Mouse (Mus musculus): Measurements from ENCODE around the gene Rrp12. TPM values are rescaled to one million over a fixed set of nuclear protein-coding genes. Genes with fewer than 3 reads are reported as not detected.
"Not testable (repeated sequence)": the region's sequence is repeated elsewhere in the genome, so short reads cannot be mapped to it uniquely, and the experiment has no call there.

Rrp12 gene
- polyA plus RNA-seq, 1 experiment, result 14.4 TPM

DNA sequence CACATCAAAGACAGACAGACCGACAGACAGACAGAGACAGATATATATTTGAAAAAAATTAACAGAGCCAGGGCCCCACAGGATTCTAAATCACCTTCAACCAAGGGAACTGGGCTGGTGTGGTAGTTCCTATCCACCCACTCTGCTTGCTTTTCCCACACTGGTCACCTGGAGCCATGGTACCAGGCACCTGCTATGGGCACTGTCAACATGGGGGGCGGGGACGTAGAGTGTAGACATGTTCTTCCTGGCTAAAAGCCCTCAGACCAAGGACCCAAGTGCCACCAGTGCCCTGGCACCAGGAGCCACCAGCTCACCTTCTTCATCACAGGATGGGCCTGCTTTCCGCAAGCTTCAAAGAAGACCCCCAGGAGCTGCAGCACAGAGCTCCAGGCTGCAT is 14.1 kb downstream of the Rrp12 start:
- Histone ChIP-seq H3K9me3 (no peaks in the 10 kb centered on the region), H3K36me3 (replicated peaks; ENCODE audit: low read length) (peaks cover 96% of the 10 kb centered on the region), H3K4me1 (peaks cover 6% of the 10 kb centered on the region), H3K4me3 (replicated peaks) (no peak overlapping the region), H3K27me3 (replicated peaks) (no peaks in the 10 kb centered on the region)
- TF ChIP-seq GATA1 (IDR thresholded peaks at IDR 0.05; ENCODE audit: borderline replicate concordance, low read length), result no peak
- no peak for TF ChIP-seq FLI1 (IDR thresholded peaks at IDR 0.05; ENCODE audit: low read length)

DNA sequence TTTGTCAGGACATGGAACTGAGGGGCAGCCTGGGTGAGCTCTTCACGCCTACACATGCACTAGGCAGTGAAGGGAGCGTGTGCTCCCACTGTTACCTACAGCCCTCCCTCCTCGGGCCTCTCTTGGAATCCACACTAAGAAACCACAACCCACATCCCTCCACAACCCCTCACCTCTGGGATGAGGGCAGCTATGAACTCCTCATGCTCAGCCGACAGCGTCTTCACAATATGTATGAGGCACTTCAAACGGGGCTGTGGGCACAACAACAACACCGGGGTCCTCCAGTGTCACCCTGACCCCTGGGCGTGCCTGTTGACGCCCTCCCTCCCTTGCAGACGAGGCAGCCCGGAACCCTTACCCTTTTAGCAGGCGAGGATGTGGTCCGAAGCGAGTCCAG is 21.6 kb downstream of the Rrp12 start:
- H3K9me3 ChIP-seq, result no peaks in the 10 kb centered on the region
- peaks cover 91% of the 10 kb centered on the region for H3K36me3 ChIP-seq (replicated peaks; ENCODE audit: low read length)
- no peak for TF ChIP-seq GATA1 (IDR thresholded peaks at IDR 0.05; ENCODE audit: borderline replicate concordance, low read length)
- no peak for TF ChIP-seq FLI1 (IDR thresholded peaks at IDR 0.05; ENCODE audit: low read length)
- peaks cover 23% of the 10 kb centered on the region for H3K4me1 ChIP-seq
- no peak overlapping the region for H3K4me3 ChIP-seq (replicated peaks)
- H3K27me3 ChIP-seq (replicated peaks), result no peaks in the 10 kb centered on the region

DNA sequence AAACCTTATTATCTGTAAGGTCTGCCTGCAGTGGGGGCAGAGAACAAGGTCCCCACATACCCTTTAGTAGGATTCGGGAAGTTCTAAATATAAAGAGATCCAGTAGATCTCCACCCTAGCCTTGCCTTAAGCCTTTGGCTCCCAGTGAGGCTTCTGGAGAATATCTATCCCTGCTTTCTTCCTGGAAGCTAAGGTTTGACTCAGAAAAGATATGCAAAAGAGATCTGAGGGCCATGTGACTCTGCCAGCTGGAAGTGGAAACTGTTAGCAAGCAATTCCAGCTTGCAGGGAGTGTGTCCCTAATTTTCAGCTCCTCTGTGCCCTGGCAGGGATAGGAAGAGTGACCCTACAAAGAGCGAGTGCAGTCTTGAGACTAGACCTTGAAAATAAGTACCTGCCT is 23.7 kb downstream of the Rrp12 start:
- no peaks in the 10 kb centered on the region for H3K9me3 ChIP-seq
- H3K4me3 ChIP-seq (replicated peaks), result no peak overlapping the region

DNA sequence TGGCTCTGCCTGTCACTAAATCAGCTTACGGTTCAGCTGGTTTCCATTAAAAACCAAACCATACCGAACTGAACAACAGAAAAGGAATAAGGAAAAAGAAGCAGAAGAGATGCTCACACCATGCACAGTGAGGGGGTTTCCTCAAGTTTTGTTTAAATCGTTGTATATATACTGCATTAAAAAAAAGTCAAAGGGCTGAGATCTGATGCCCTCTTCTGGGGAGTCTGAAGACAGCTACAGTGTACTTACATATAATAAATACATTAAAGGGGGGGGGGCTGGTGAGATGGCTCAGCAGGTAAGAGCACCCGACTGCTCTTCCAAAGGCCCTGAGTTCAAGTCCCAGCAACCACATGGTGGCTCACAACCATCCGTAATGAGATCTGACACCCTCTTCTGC is 26.0 kb downstream of the Rrp12 start:
- Histone ChIP-seq H3K36me3 (replicated peaks; ENCODE audit: low read length) (peaks cover 93% of the 10 kb centered on the region), H3K4me1 (peaks cover 20% of the 10 kb centered on the region)
- not testable (repeated sequence) for H3K4me3 ChIP-seq (replicated peaks); H3K27me3 ChIP-seq (replicated peaks); H3K9me3 ChIP-seq

More for the DNA sequence above, 23.7 kb downstream of the Rrp12 start:
- no peak for TF ChIP-seq GATA1 (IDR thresholded peaks at IDR 0.05; ENCODE audit: borderline replicate concordance, low read length)
- Histone ChIP-seq H3K4me1 (peaks cover 23% of the 10 kb centered on the region), H3K36me3 (replicated peaks; ENCODE audit: low read length) (peaks cover 92% of the 10 kb centered on the region), H3K27me3 (replicated peaks) (no peaks in the 10 kb centered on the region)

DNA sequence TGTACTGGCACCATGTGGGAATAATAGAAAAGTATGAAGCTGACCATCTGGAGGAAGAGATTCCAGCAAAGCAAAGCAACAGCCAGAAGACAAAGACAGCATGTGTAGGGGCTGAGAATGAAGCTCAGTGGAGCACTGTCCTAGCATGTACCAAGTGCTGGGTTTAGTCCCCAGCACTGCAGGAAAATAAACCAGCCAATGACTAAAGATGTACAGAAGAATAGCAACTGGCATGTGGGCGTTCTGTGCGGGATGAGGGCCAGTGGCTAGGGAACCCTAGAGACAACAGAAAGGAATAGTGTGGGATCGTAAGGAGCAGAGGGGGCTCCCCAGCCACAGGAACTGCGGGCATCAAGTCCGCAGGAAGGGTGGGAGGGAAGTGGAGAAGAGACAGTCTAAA is 26.7 kb downstream of the Rrp12 start:
- Histone ChIP-seq H3K27me3 (replicated peaks) (no peaks in the 10 kb centered on the region), H3K36me3 (replicated peaks; ENCODE audit: low read length) (peaks cover 93% of the 10 kb centered on the region), H3K4me3 (replicated peaks) (no peak overlapping the region), H3K9me3 (no peaks in the 10 kb centered on the region), H3K4me1 (peaks cover 16% of the 10 kb centered on the region)
- TF ChIP-seq FLI1 (IDR thresholded peaks at IDR 0.05; ENCODE audit: low read length) (no peak), GATA1 (IDR thresholded peaks at IDR 0.05; ENCODE audit: borderline replicate concordance, low read length) (no peak)

DNA sequence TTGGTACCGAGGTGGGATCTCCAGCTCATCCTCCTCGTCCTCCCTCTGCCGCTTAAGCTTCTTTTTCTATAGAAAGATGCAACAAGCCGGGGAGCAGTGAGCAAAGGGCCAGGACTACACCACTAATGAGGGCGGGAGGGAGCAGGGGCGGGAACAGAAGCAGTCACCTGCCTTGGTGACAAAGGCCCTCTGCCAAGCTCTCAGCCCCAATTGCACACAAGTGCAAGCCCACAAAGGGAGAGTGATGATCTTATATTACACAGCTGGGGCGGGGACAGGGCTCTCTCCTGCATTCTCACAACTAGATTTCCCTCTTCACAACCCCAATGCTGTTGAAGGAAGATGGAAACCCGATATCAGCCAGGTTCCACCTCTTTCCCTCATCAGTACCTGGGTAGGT is 29.3 kb downstream of the Rrp12 start:
- Histone ChIP-seq H3K4me3 (replicated peaks) (no peak overlapping the region), H3K4me1 (peaks cover 11% of the 10 kb centered on the region; the same call in 1 of the 2 replicates), H3K36me3 (replicated peaks; ENCODE audit: low read length) (peaks cover 94% of the 10 kb centered on the region), H3K27me3 (replicated peaks) (no peaks in the 10 kb centered on the region), H3K9me3 (no peaks in the 10 kb centered on the region)
- TF ChIP-seq FLI1 (IDR thresholded peaks at IDR 0.05; ENCODE audit: low read length), result no peak
- TF ChIP-seq GATA1 (IDR thresholded peaks at IDR 0.05; ENCODE audit: borderline replicate concordance, low read length), result no peak

DNA sequence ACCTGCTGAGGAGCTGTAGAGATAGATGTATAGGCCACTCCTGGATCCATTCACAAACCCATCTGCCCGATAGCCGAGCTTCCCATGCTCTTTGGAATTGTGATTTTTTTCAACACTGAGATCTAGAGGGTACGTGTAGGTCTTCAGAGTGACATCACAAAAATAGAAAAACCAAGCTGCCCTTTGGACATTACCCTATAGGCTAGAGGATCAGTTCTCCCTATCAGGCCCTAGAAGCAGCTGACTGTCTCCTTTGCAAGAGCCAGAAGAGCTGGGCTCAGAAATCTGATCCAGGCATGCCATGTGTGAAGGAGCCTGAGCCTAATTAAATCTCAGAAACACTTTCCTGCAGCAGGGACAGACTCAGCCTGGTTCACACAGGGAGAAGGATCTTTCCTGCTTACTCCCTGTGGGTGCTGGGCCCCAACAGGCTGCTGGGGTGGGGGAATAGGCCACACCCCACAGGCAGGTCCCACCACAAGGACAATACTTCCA is 38.1 kb downstream of the Rrp12 start:
- TF ChIP-seq FLI1 (IDR thresholded peaks at IDR 0.05; ENCODE audit: low read length) (no peak), GATA1 (IDR thresholded peaks at IDR 0.05; ENCODE audit: borderline replicate concordance, low read length) (no peak)
- peaks cover under 1% of the 10 kb centered on the region for H3K9me3 ChIP-seq
- peaks cover 16% of the 10 kb centered on the region for H3K4me1 ChIP-seq
- H3K27me3 ChIP-seq (replicated peaks), result peaks cover 8% of the 10 kb centered on the region
- H3K36me3 ChIP-seq (replicated peaks; ENCODE audit: low read length), result peaks cover 40% of the 10 kb centered on the region
- H3K4me3 ChIP-seq (replicated peaks), result no peak overlapping the region

DNA sequence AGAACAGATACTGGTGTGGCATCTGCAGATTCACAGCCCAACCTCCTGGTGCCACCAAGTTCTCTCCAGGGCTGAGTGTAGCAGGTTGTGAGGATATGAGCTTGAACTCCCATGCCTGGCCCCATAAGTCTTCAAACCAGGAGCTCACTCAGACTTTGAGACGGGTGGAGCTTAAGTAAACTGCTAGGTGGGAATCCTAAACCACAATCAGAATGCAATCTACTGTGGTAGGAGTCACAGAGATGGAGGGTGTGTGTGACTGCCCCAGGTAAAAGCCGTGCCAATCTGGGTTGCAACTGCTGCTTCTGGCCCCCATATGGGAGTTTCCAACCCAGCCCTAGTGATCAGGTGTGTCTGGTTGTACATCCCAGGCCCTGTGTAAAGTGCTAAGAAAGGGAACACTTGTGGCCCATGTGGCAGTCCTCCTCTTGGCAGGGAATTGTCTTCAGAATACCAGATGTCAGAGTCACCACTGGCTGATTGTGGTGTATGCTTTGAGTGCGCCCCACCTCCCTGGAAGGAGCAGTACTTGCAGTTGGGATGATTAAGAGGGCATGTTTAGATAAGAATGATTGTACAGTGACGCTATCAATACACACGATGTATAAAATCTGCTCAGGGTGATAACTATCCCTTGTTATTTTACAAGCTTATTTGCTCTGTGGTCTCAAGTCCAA is 38.7 kb downstream of the Rrp12 start:
- H3K27me3 ChIP-seq (replicated peaks), result peaks cover 8% of the 10 kb centered on the region
- peaks cover 38% of the 10 kb centered on the region for H3K36me3 ChIP-seq (replicated peaks; ENCODE audit: low read length)
- no peak overlapping the region for H3K4me3 ChIP-seq (replicated peaks)
- peaks cover 16% of the 10 kb centered on the region for H3K4me1 ChIP-seq
- TF ChIP-seq GATA1 (IDR thresholded peaks at IDR 0.05; ENCODE audit: borderline replicate concordance, low read length) (no peak), FLI1 (IDR thresholded peaks at IDR 0.05; ENCODE audit: low read length) (no peak)
- peaks cover 6% of the 10 kb centered on the region for H3K9me3 ChIP-seq

DNA sequence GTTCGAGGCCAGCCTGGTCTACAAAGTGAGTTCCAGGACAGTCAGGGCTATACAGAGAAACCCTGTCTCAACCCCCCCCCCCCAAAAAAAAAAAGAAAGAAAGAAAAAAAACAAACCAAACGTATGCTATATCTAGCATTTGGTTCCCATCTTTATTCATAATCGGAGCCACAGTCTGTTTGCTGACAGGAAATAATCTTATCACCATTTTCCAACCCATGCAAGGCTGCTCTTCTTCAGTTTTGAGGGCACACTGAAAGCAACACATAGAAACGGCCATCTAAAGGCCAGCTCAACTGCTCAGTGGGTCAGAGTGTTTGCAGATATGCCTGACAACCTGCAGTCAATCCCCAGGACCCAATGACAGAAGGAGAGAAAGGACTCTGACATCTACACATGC is 43.5 kb downstream of the Rrp12 start:
- no peak overlapping the region for H3K4me3 ChIP-seq (replicated peaks)
- H3K4me1 ChIP-seq, result peaks cover 31% of the 10 kb centered on the region
- peaks cover 5% of the 10 kb centered on the region for H3K36me3 ChIP-seq (replicated peaks; ENCODE audit: low read length)
- TF ChIP-seq FLI1 (IDR thresholded peaks at IDR 0.05; ENCODE audit: low read length) (no peak), GATA1 (IDR thresholded peaks at IDR 0.05; ENCODE audit: borderline replicate concordance, low read length) (no peak)
- H3K9me3 ChIP-seq, result peaks cover 6% of the 10 kb centered on the region
- H3K27me3 ChIP-seq (replicated peaks), result peaks cover 6% of the 10 kb centered on the region

DNA sequence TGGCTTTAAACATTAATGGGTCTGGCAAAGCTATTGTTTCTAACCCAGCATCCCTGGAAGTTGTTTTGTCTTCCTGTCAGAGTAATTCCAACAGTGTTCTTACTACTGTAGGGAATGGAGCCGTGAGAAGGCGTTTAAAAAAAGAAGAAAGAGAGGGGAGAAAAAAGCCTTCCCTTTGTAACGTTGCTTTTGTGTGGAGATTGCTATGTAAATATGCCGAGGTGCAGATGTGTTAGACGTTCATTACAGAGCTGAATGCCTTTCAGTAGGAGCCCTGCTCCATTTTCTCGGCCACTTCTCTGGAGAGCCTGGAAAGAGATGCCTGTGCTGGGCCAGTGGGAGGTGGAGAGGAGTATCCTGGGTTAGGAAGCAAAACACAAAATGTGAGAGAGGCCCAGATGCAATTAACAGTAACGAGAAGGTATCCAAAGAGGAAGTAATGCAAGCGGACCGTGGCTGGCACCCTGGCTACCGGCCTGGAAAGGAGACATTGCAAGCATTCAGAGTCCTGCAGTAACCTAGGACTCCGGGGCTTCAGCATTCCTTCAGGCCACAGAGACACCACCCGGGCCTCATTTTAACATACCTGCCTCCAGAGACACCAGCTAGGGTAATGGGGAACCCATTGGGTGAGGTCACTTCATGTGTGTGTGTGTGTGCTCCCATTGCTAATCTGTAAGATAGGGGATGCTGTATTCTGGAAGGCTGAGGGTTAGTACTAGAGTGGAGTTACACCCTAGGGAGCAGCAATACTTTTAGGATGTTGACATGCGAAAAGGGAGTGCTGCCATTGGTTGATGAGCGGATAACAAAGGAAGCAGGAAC is 45.0 kb downstream of the Rrp12 start:
- H3K36me3 ChIP-seq (replicated peaks; ENCODE audit: low read length), result peaks cover 5% of the 10 kb centered on the region
- H3K4me1 ChIP-seq, result peaks cover 39% of the 10 kb centered on the region
- peaks cover 6% of the 10 kb centered on the region for H3K9me3 ChIP-seq
- H3K27me3 ChIP-seq (replicated peaks), result no peaks in the 10 kb centered on the region
- no peak overlapping the region for H3K4me3 ChIP-seq (replicated peaks)
- TF ChIP-seq GATA1 (IDR thresholded peaks at IDR 0.05; ENCODE audit: borderline replicate concordance, low read length), result no peak
- no peak for TF ChIP-seq FLI1 (IDR thresholded peaks at IDR 0.05; ENCODE audit: low read length)

Data from megakaryocyte, embryonic 14.5 days (primary cell).